ENCODE assay signal across 8 mouse cellular contexts in the genomic region with DNA sequence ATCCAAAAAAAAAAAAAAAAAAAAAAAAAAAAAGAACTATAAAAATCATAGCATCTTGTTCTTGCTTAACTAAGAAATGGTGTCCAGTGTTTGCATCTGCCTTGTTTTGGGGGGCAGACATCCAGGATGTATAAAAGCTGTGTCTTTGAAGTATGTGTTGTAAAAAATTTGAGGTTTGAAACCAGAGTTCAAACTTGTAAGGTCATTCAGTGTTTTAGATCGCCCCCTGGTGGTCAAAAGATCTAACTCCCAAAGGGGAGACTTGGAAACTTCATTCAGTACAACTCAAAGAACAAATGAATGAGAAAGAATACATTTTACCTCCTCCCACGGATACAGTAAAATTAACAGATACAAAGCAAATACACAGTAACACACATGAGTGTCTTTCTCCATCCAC.
DNase-seq lines count a peak whose midpoint lies in the region; ATAC-seq lines count a peak whose summit lies in the region.

No protein-coding gene starts in this region.

- H3K27me3 ChIP-seq in heart, embryonic 12.5 days (replicated peaks): no peaks in the 10 kb centered on the region

- H3K4me2 ChIP-seq in heart, embryonic 12.5 days: no peak overlapping the region

- no peak for ATAC-seq in heart, embryonic 12.5 days (ENCODE audit: insufficient number of reproducible peaks, low FRiP score)
- 0 out of 2 replicates have a peak, but pooled peaks have one; percentile 36 for ATAC-seq in monocyte, adult 5-6 weeks (replicated peaks; ENCODE audit: insufficient number of reproducible peaks, low FRiP score, low TSS enrichment, poor library complexity, severe bottlenecking)

- no peak overlapping the region for H3K27ac ChIP-seq in heart, embryonic 12.5 days (ENCODE audit: poor library complexity, severe bottlenecking)

- no peak overlapping the region for H3K4me3 ChIP-seq in heart, embryonic 12.5 days

- peaks cover 16% of the 10 kb centered on the region for H3K36me3 ChIP-seq in heart, embryonic 12.5 days

- DNase-seq in heart, adult 18-20 months: peak; percentile 57 to 85
- DNase-seq in right cerebral cortex, adult 2 months (ENCODE audit: low spot score in 2 of 2): peak; percentile 58 to 78
- no peak for DNase-seq in right cerebral cortex, postnatal 36 days (ENCODE audit: low spot score in 2 of 2)
- peak; percentile 63 for DNase-seq in cerebellum, adult 8-10 months
- peak; percentile 91 for DNase-seq in induced T-regulatory cell, adult 2 months (ENCODE audit: low read depth)
- no peak for DNase-seq in Muller cell, postnatal 12 days (ENCODE audit: inconsistent ontology term)

- no peaks in the 10 kb centered on the region for H3K9me3 ChIP-seq in heart, embryonic 12.5 days (replicated peaks)

- H3K9ac ChIP-seq in heart, embryonic 12.5 days: no peak overlapping the region

- H3K4me1 ChIP-seq in heart, embryonic 12.5 days (replicated peaks): peaks cover 2% of the 10 kb centered on the region

- WGBS in heart, embryonic 12.5 days: 19% methylated on average over 2 of the region's 2 CpGs

Comparison
In these comparisons a context has a peak if more than half of its experiments do, and no peak if none do; other contexts are left out.
1. DNase-seq: peak in heart, adult 18-20 months (2 of 2), right cerebral cortex, adult 2 months (2 of 2), cerebellum, adult 8-10 months (single experiment) and induced T-regulatory cell, adult 2 months (single experiment); none in right cerebral cortex, postnatal 36 days (0 of 2) and Muller cell, postnatal 12 days (single experiment).